Comparison of ENCODE assay signal across 8 mouse cellular contexts in genomic region chr5:115415111-115416085, GRCm38 (mm10). TPM values are rescaled to one million over a fixed set of nuclear protein-coding genes. Genes with fewer than 3 reads are reported as not detected.
DNase-seq lines count a peak whose midpoint lies in the region; ATAC-seq and TF ChIP-seq lines count a peak whose summit lies in the region.

No protein-coding gene starts in this region.

- no peaks in the 10 kb centered on the region for H3K4me1 ChIP-seq in heart, embryonic 12.5 days (replicated peaks)
- H3K4me1 ChIP-seq in ES-Bruce4 (ENCODE audit: control insufficient read depth, insufficient read depth, low read length), result no peaks in the 10 kb centered on the region
- H3K4me1 ChIP-seq in forebrain, embryonic 16.5 days (replicated peaks; ENCODE audit: control insufficient read depth, insufficient read depth, low read length), result no peaks in the 10 kb centered on the region
- H3K4me1 ChIP-seq in neural tube, embryonic 12.5 days, result no peaks in the 10 kb centered on the region; the same call in 1 of the 2 replicates

- no peak overlapping the region for H3K9ac ChIP-seq in heart, embryonic 12.5 days
- 0 out of 2 replicates have a peak overlapping the region, but pooled peaks have one; percentile 27 for H3K9ac ChIP-seq in ES-Bruce4 (ENCODE audit: low read depth, poor library complexity, severe bottlenecking)
- no peak overlapping the region for H3K9ac ChIP-seq in forebrain, embryonic 16.5 days (replicated peaks; ENCODE audit: low read depth, low read length)
- peak overlapping the region; percentile 29; the same call in 1 of the 2 replicates for H3K9ac ChIP-seq in neural tube, embryonic 12.5 days

- H3K27ac ChIP-seq in heart, embryonic 12.5 days (ENCODE audit: poor library complexity, severe bottlenecking), result no peak overlapping the region
- no peak overlapping the region for H3K27ac ChIP-seq in ES-Bruce4 (ENCODE audit: insufficient read depth, low read length)
- H3K27ac ChIP-seq in forebrain, embryonic 16.5 days (ENCODE audit: low read length), result no peak overlapping the region
- H3K27ac ChIP-seq in neural tube, embryonic 12.5 days, result no peak overlapping the region

- H3K9me3 ChIP-seq in heart, embryonic 12.5 days (replicated peaks), result peaks cover 7% of the 10 kb centered on the region; the same call in 1 of the 2 replicates
- H3K9me3 ChIP-seq in ES-Bruce4 (replicated peaks; ENCODE audit: control insufficient read depth, insufficient read depth, low read length, poor library complexity, severe bottlenecking), result no peaks in the 10 kb centered on the region
- no peaks in the 10 kb centered on the region for H3K9me3 ChIP-seq in forebrain, embryonic 16.5 days (ENCODE audit: control insufficient read depth, low read length)
- 0 out of 2 replicates have a peak, but pooled peaks cover 4% of the 10 kb centered on the region for H3K9me3 ChIP-seq in neural tube, embryonic 12.5 days

- peak overlapping the region; percentile 42 for H3K4me2 ChIP-seq in heart, embryonic 12.5 days
- peak overlapping the region; percentile 14 for H3K4me2 ChIP-seq in forebrain, embryonic 16.5 days (ENCODE audit: low read length)
- H3K4me2 ChIP-seq in neural tube, embryonic 12.5 days (replicated peaks), result peak overlapping the region; percentile 38

- no peak for TF ChIP-seq EP300 in ES-Bruce4 (IDR thresholded peaks at IDR 0.05; ENCODE audit: insufficient read depth, low read depth, low read length)

- no peaks in the 10 kb centered on the region for H3K27me3 ChIP-seq in heart, embryonic 12.5 days (replicated peaks)
- no peaks in the 10 kb centered on the region for H3K27me3 ChIP-seq in ES-Bruce4 (ENCODE audit: control insufficient read depth, insufficient read depth, low read length, poor library complexity, severe bottlenecking)
- H3K27me3 ChIP-seq in forebrain, embryonic 16.5 days (replicated peaks; ENCODE audit: control insufficient read depth, insufficient read depth, low read length), result no peaks in the 10 kb centered on the region
- no peaks in the 10 kb centered on the region for H3K27me3 ChIP-seq in neural tube, embryonic 12.5 days (replicated peaks)

- no peak for TF ChIP-seq CTCF in ES-Bruce4 (IDR thresholded peaks at IDR 0.05; ENCODE audit: low read depth, low read length)

- no peaks in the 10 kb centered on the region for H3K36me3 ChIP-seq in heart, embryonic 12.5 days
- H3K36me3 ChIP-seq in ES-Bruce4 (ENCODE audit: control insufficient read depth, insufficient read depth, low read length, poor library complexity, severe bottlenecking), result no peaks in the 10 kb centered on the region
- H3K36me3 ChIP-seq in forebrain, embryonic 16.5 days (ENCODE audit: control insufficient read depth, insufficient read depth), result no peaks in the 10 kb centered on the region
- no peaks in the 10 kb centered on the region for H3K36me3 ChIP-seq in neural tube, embryonic 12.5 days

- no peak overlapping the region for H3K4me3 ChIP-seq in heart, embryonic 12.5 days
- H3K4me3 ChIP-seq in ES-Bruce4 (ENCODE audit: low read depth, low read length), result peak overlapping the region; percentile 66
- 0 out of 2 replicates have a peak overlapping the region, but pooled peaks have one; percentile 6 for H3K4me3 ChIP-seq in forebrain, embryonic 16.5 days (replicated peaks; ENCODE audit: low read length)
- no peak overlapping the region for H3K4me3 ChIP-seq in neural tube, embryonic 12.5 days

- DNase-seq in heart, adult 18-20 months, result no peak
- DNase-seq in gastrocnemius, adult 8-10 months (ENCODE audit: low spot score in 2 of 2), result no peak
- DNase-seq in right cerebral cortex, postnatal 25 days, result no peak
- no peak for DNase-seq in cerebellum, postnatal 36 days

- TF ChIP-seq POLR2A in ES-Bruce4 (IDR thresholded peaks at IDR 0.05; ENCODE audit: insufficient read depth, low read length), result no peak

- ATAC-seq in heart, embryonic 12.5 days (ENCODE audit: insufficient number of reproducible peaks, low FRiP score), result no peak
- ATAC-seq in forebrain, embryonic 16.5 days, result no peak
- ATAC-seq in neural tube, embryonic 12.5 days (ENCODE audit: low FRiP score, low read depth), result no peak

- WGBS in heart, embryonic 12.5 days, result 55% methylated on average over 24 of the region's 24 CpGs
- 51% methylated on average over 24 of the region's 24 CpGs for WGBS in forebrain, embryonic 16.5 days
- WGBS in neural tube, embryonic 12.5 days, result 62% methylated on average over 24 of the region's 24 CpGs

RNA-seq across cellular contexts. Expression of gene Msi1, which starts 14.0 kb away (rescaled TPM):
- polyA plus RNA-seq in heart, embryonic 12.5 days (2016; fragmentation: Nextera tagmentation; extraction: Ambion mirVana), result 6.7 and 6.8 TPM in 2 replicates
- total RNA-seq in heart, adult 18-20 months (2021), result under 1 TPM; 0.40 to 0.67 TPM
- polyA plus RNA-seq in ES-Bruce4 (2011; ENCODE audit: insufficient read depth, insufficient read length, low read depth, missing spikeins), result 48.7 and 49.2 TPM in 2 replicates
- 53.9 and 62.2 TPM in 2 replicates for polyA plus RNA-seq in forebrain, embryonic 16.5 days (2015; fragmentation: Nextera tagmentation; extraction: Ambion mirVana)
- polyA plus RNA-seq in neural tube, embryonic 12.5 days (2016; fragmentation: Nextera tagmentation; extraction: Ambion mirVana), result 122 and 129 TPM in 2 replicates
- total RNA-seq in gastrocnemius, adult 8-10 months (2022), result under 1 TPM in 2 of 4 experiments, not detected in 2; 0.19 to 0.27 TPM

RNA-seq across cellular contexts. Expression of gene Pla2g1b, which starts 50.7 kb away (rescaled TPM):
- polyA plus RNA-seq in heart, embryonic 12.5 days (2016; fragmentation: Nextera tagmentation; extraction: Ambion mirVana), result 0.72 and 1.3 TPM in 2 replicates
- total RNA-seq in heart, adult 18-20 months (2021), result not detected
- polyA plus RNA-seq in ES-Bruce4 (2011; ENCODE audit: insufficient read depth, insufficient read length, low read depth, missing spikeins), result 55.4 and 63.2 TPM in 2 replicates
- polyA plus RNA-seq in forebrain, embryonic 16.5 days (2015; fragmentation: Nextera tagmentation; extraction: Ambion mirVana), result not detected in 2 replicates
- polyA plus RNA-seq in neural tube, embryonic 12.5 days (2016; fragmentation: Nextera tagmentation; extraction: Ambion mirVana), result not detected in 2 replicates
- total RNA-seq in gastrocnemius, adult 8-10 months (2022), result not detected

Comparison
In these comparisons a context has a peak if more than half of its experiments do, and no peak if none do; other contexts are left out.
1. H3K4me3 ChIP-seq: peak in ES-Bruce4 (single experiment) and forebrain, embryonic 16.5 days (single experiment); none in heart, embryonic 12.5 days (single experiment) and neural tube, embryonic 12.5 days (single experiment).
2. H3K9ac ChIP-seq: peak in ES-Bruce4 (single experiment) and neural tube, embryonic 12.5 days (single experiment); none in heart, embryonic 12.5 days (single experiment) and forebrain, embryonic 16.5 days (single experiment).
3. RNA of gene Pla2g1b, which starts 50.7 kb away (polyA plus RNA-seq): 55.4 to 63.2 TPM in ES-Bruce4; 0.72 to 1.3 TPM in heart, embryonic 12.5 days, not detected in forebrain, embryonic 16.5 days and not detected in neural tube, embryonic 12.5 days; every median in the first group is over 10 times any median in the second.
4. Peak in every context shown above with its lines, with median percentiles within 50 percentile points of each other: H3K4me2 ChIP-seq.